Mouse (Mus musculus): Measurements from ENCODE around the gene Arsg. TPM values are rescaled to one million over a fixed set of nuclear protein-coding genes. Genes with fewer than 3 reads are reported as not detected.

Gene Arsg
- polyA plus RNA-seq, 1 experiment from 2014 or later = 3.5 TPM

GRCm38 (mm10) chr11:109530030-109530429, 56.9 kb downstream of the Arsg start:
- Histone ChIP-seq H3K27ac (no peak overlapping the region), H3K27me3 (no peaks in the 10 kb centered on the region), H3K4me1 (no peaks in the 10 kb centered on the region), H3K9ac (no peak overlapping the region), H3K4me2 (no peak overlapping the region), H3K36me3 (no peaks in the 10 kb centered on the region), H3K9me3 (no peaks in the 10 kb centered on the region), H3K4me3 (no peak overlapping the region)
- 85% methylated on average over 4 of the region's 4 CpGs for WGBS
- ATAC-seq (ENCODE audit: insufficient number of reproducible peaks, low FRiP score, low TSS enrichment, low read depth) = no peak

GRCm38 (mm10) chr11:109535966-109536365, 62.8 kb downstream of the Arsg start:
- no peaks in the 10 kb centered on the region for H3K9me3 ChIP-seq
- WGBS = 83% methylated on average over 6 of the region's 6 CpGs
- no peak overlapping the region for H3K9ac ChIP-seq
- H3K27ac ChIP-seq = no peak overlapping the region
- no peaks in the 10 kb centered on the region for H3K36me3 ChIP-seq
- H3K27me3 ChIP-seq = no peaks in the 10 kb centered on the region
- no peak for ATAC-seq (ENCODE audit: insufficient number of reproducible peaks, low FRiP score, low TSS enrichment, low read depth)
- no peak overlapping the region for H3K4me2 ChIP-seq
- no peak overlapping the region for H3K4me3 ChIP-seq
- peaks cover 4% of the 10 kb centered on the region for H3K4me1 ChIP-seq

- H3K36me3 ChIP-seq = no peaks in the 10 kb centered on the region
- no peak overlapping the region for H3K4me3 ChIP-seq
- H3K9me3 ChIP-seq = no peaks in the 10 kb centered on the region
- H3K9ac ChIP-seq = no peak overlapping the region
- peaks cover 4% of the 10 kb centered on the region for H3K4me1 ChIP-seq
- 65% methylated on average over 5 of the region's 5 CpGs for WGBS
- no peaks in the 10 kb centered on the region for H3K27me3 ChIP-seq
- ATAC-seq (ENCODE audit: insufficient number of reproducible peaks, low FRiP score, low TSS enrichment, low read depth) = no peak
- H3K27ac ChIP-seq = no peak overlapping the region
- no peak overlapping the region for H3K4me2 ChIP-seq
Measured at GRCm38 (mm10) chr11:109536939-109537338, 63.8 kb downstream of the Arsg start.

DNA sequence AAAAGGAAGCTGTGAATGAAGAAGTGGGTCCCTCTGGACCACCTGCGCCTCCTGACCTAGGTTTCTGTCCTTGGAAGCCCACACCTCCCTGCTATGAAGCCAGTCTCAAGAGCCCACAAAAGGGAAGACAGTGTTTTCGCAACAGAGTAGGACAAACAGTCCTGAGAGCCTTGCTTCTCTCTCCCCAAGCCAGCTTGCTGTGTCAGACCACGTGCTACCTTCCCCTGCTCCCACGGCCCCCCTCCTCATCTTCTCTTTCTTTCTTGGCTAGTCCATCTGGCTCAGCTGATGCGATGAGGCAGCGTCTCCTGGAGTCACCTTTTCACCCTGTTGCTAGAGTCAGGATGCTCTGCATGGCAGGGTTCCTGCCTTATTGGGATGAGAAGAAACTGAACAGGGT, 66.1 kb downstream of the Arsg start:
- Histone ChIP-seq H3K4me2 (no peak overlapping the region), H3K9me3 (no peaks in the 10 kb centered on the region), H3K4me1 (peaks cover 8% of the 10 kb centered on the region), H3K4me3 (no peak overlapping the region), H3K9ac (no peak overlapping the region), H3K27me3 (no peaks in the 10 kb centered on the region), H3K27ac (no peak overlapping the region), H3K36me3 (no peaks in the 10 kb centered on the region)
- no peak for ATAC-seq (ENCODE audit: insufficient number of reproducible peaks, low FRiP score, low TSS enrichment, low read depth)
- 45% methylated on average over 6 of the region's 6 CpGs for WGBS

- Histone ChIP-seq H3K27me3 (no peaks in the 10 kb centered on the region), H3K4me2 (no peak overlapping the region), H3K4me3 (no peak overlapping the region), H3K4me1 (peaks cover 25% of the 10 kb centered on the region), H3K36me3 (no peaks in the 10 kb centered on the region), H3K9me3 (no peaks in the 10 kb centered on the region), H3K9ac (no peak overlapping the region), H3K27ac (no peak overlapping the region)
- no peak for ATAC-seq (ENCODE audit: insufficient number of reproducible peaks, low FRiP score, low TSS enrichment, low read depth)
- WGBS = 87% methylated on average over 9 of the region's 9 CpGs
Measured at GRCm38 (mm10) chr11:109543466-109543865, 70.3 kb downstream of the Arsg start.

DNA sequence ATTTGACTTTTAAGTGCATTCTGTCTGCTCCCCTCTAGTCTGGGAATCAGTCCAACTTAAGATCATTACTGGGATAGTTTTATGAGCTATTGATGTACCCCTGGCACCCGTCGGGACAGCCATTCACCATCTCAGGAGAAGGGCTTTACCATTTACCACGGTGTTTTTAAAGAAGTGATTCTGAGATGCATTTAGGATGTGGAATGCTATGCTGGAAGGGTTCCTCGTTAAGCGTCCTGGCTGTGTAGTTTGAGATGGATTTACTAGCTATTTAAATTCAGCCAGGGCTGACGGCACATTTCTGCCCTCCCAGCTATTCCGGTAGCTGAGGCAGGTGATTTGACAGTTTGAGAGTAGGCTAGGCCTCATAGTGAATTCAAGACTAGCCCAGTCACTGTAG, 71.3 kb downstream of the Arsg start:
- Histone ChIP-seq H3K4me2 (no peak overlapping the region), H3K4me3 (no peak overlapping the region), H3K4me1 (peaks cover 21% of the 10 kb centered on the region), H3K27ac (no peak overlapping the region), H3K9me3 (no peaks in the 10 kb centered on the region), H3K9ac (no peak overlapping the region), H3K36me3 (no peaks in the 10 kb centered on the region), H3K27me3 (no peaks in the 10 kb centered on the region)
- ATAC-seq (ENCODE audit: insufficient number of reproducible peaks, low FRiP score, low TSS enrichment, low read depth) = no peak
- WGBS = 20% methylated on average over 7 of the region's 7 CpGs

DNA sequence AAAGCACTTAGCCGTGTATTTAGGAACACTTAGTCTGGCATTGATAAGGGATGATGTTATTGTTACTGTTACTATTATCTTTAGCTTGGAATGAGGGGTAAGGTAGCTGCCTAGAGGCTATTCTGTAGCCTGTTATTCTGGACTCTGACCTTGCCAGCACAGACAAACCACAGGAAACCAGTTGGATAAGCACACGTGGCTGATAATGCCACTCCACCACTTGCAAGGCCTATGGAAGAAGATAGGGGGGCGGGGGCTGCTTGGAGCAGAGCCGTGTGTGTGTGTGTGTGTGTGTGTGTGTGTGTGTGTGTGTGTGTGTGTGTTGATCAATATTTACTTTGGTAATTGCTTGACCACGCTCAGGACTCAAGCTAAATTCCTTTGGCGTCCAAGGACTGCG, 72.1 kb downstream of the Arsg start:
- no peak overlapping the region for H3K27ac ChIP-seq
- no peaks in the 10 kb centered on the region for H3K36me3 ChIP-seq
- H3K9me3 ChIP-seq = no peaks in the 10 kb centered on the region
- H3K4me1 ChIP-seq = peaks cover 21% of the 10 kb centered on the region
- H3K9ac ChIP-seq = no peak overlapping the region
- ATAC-seq (ENCODE audit: insufficient number of reproducible peaks, low FRiP score, low TSS enrichment, low read depth) = no peak
- H3K4me3 ChIP-seq = no peak overlapping the region
- WGBS = 56% methylated on average over 7 of the region's 7 CpGs
- no peaks in the 10 kb centered on the region for H3K27me3 ChIP-seq
- no peak overlapping the region for H3K4me2 ChIP-seq

GRCm38 (mm10) chr11:109545700-109546143, 72.5 kb downstream of the Arsg start:
- Histone ChIP-seq H3K27me3 (no peaks in the 10 kb centered on the region), H3K4me2 (no peak overlapping the region), H3K9ac (no peak overlapping the region), H3K9me3 (no peaks in the 10 kb centered on the region), H3K27ac (no peak overlapping the region), H3K4me1 (peaks cover 21% of the 10 kb centered on the region), H3K4me3 (no peak overlapping the region), H3K36me3 (no peaks in the 10 kb centered on the region)
- WGBS = 41% methylated on average over 12 of the region's 12 CpGs
- no peak for ATAC-seq (ENCODE audit: insufficient number of reproducible peaks, low FRiP score, low TSS enrichment, low read depth)

- Histone ChIP-seq H3K9me3 (no peaks in the 10 kb centered on the region), H3K9ac (no peak overlapping the region), H3K4me3 (no peak overlapping the region), H3K4me1 (peaks cover 21% of the 10 kb centered on the region), H3K4me2 (no peak overlapping the region), H3K27ac (no peak overlapping the region), H3K27me3 (no peaks in the 10 kb centered on the region), H3K36me3 (no peaks in the 10 kb centered on the region)
- 67% methylated on average over 16 of the region's 16 CpGs for WGBS
- no peak for ATAC-seq (ENCODE audit: insufficient number of reproducible peaks, low FRiP score, low TSS enrichment, low read depth)
Measured at GRCm38 (mm10) chr11:109546305-109547001, 73.3 kb downstream of the Arsg start.

- Histone ChIP-seq H3K27ac (no peak overlapping the region), H3K4me3 (no peak overlapping the region), H3K9ac (no peak overlapping the region), H3K9me3 (no peaks in the 10 kb centered on the region), H3K27me3 (no peaks in the 10 kb centered on the region), H3K4me2 (no peak overlapping the region), H3K4me1 (peaks cover 21% of the 10 kb centered on the region), H3K36me3 (no peaks in the 10 kb centered on the region)
- WGBS = 100% methylated on average over 1 of the region's 1 CpGs
- ATAC-seq (ENCODE audit: insufficient number of reproducible peaks, low FRiP score, low TSS enrichment, low read depth) = no peak
Measured at GRCm38 (mm10) chr11:109547652-109548051, 74.5 kb downstream of the Arsg start.

- no peak overlapping the region for H3K27ac ChIP-seq
Measured at GRCm38 (mm10) chr11:109549599-109550290, 76.6 kb downstream of the Arsg start.

DNA sequence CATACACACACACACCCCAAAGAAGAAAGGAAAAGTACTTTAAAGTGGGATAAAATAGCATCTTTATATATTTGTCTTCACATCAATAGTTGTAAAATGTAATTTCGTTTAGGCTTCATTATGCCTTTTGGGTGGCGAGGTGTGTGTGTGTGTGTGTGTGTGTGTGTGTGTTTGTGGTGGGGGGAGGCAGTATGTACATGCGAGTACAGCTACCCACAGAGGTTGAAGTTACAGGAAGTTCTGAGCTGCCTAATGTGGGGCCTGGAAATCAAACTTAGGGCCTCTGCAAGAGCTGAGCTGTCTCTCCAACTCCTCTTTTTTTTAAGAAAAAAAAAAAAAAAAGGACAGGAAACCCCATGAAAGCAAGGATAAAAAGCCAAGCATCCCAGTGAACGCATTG, 80.7 kb downstream of the Arsg start:
- H3K4me3 ChIP-seq = no peak overlapping the region
- ATAC-seq (ENCODE audit: insufficient number of reproducible peaks, low FRiP score, low TSS enrichment, low read depth) = no peak
- H3K27me3 ChIP-seq = no peaks in the 10 kb centered on the region
- no peaks in the 10 kb centered on the region for H3K9me3 ChIP-seq
- H3K4me2 ChIP-seq = no peak overlapping the region
- 74% methylated on average over 4 of the region's 4 CpGs for WGBS
- H3K27ac ChIP-seq = peak overlapping the region; percentile 38; the same call in 1 of the 2 replicates
- H3K36me3 ChIP-seq = no peaks in the 10 kb centered on the region
- no peak overlapping the region for H3K9ac ChIP-seq
- no peaks in the 10 kb centered on the region for H3K4me1 ChIP-seq

More at GRCm38 (mm10) chr11:109549599-109550290, 76.6 kb downstream of the Arsg start:
- 69% methylated on average over 5 of the region's 5 CpGs for WGBS
- Histone ChIP-seq H3K9ac (no peak overlapping the region), H3K4me1 (peaks cover 12% of the 10 kb centered on the region; the same call in 1 of the 2 replicates), H3K9me3 (no peaks in the 10 kb centered on the region), H3K4me3 (no peak overlapping the region), H3K36me3 (no peaks in the 10 kb centered on the region), H3K4me2 (no peak overlapping the region), H3K27me3 (no peaks in the 10 kb centered on the region)
- no peak for ATAC-seq (ENCODE audit: insufficient number of reproducible peaks, low FRiP score, low TSS enrichment, low read depth)
